Mouse (Mus musculus) midbrain, embryonic 14.5 days (tissue): ENCODE measurements around the gene Smyd3. TPM values are rescaled to one million over a fixed set of nuclear protein-coding genes. Genes with fewer than 3 reads are reported as not detected.

ENCODE experiments used
- ATAC-seq: fragments of 200-750 bp; cut with Nextera tagmentation; 2 replicates; pipeline ENCODE4 v1.8.0; 2017; ENCODE audit warnings: moderate number of reproducible peaks, moderate library complexity; ENCODE audit not compliant: low FRiP score, low TSS enrichment
- DNase-seq: peaks from one replicate; pipeline ENCODE4 v3.0.0-alpha.2; 2015
- H3K27ac ChIP-seq: fragments of 300-500 bp; sonication (generic); replicated peaks from 2 replicates; pipeline ENCODE4 v1.5.1; 2014; ENCODE audit warnings: mild to moderate bottlenecking, low read depth, low read length, moderate library complexity
- H3K27me3 ChIP-seq: fragments of 300-500 bp; sonication (generic); 2 replicates; pipeline ENCODE4 v1.6.1; 2014; ENCODE audit warnings: low read length, control low read depth, mixed read lengths; ENCODE audit not compliant: control insufficient read depth, insufficient read depth
- H3K36me3 ChIP-seq: fragments of 300-500 bp; sonication (generic); 2 replicates; pipeline ENCODE4 v1.6.1; 2014; ENCODE audit warnings: low read length, control low read depth; ENCODE audit not compliant: control insufficient read depth, insufficient read depth
- H3K4me1 ChIP-seq: fragments of 300-500 bp; sonication (generic); 2 replicates; pipeline ENCODE4 v1.6.1; 2014; ENCODE audit warnings: mild to moderate bottlenecking, antibody characterized with exemption, low read length, control low read depth; ENCODE audit not compliant: control insufficient read depth, insufficient read depth
- H3K4me2 ChIP-seq: fragments of 300-500 bp; sonication (generic); 2 replicates; pipeline ENCODE4 v1.6.1; 2014; ENCODE audit warnings: mild to moderate bottlenecking, low read length, moderate library complexity
- H3K4me3 ChIP-seq: fragments of 300-500 bp; sonication (generic); replicated peaks from 2 replicates; pipeline ENCODE4 v1.5.1; 2014; ENCODE audit warnings: low read depth, low read length
- H3K9ac ChIP-seq: fragments of 300-500 bp; sonication (generic); replicated peaks from 2 replicates; pipeline ENCODE4 v1.6.1; 2014; ENCODE audit warnings: mild to moderate bottlenecking, low read length, moderate library complexity
- H3K9me3 ChIP-seq: fragments of 300-500 bp; sonication (generic); 2 replicates; pipeline ENCODE4 v1.6.1; 2016; ENCODE audit warnings: low read length, control low read depth, mixed read lengths; ENCODE audit not compliant: control insufficient read depth
- WGBS: fragments of 180-500 bp; shearing (Covaris S2); extraction: QIAGEN DNeasy Blood & Tissue Kit; methylation state at CpG from one replicate; pipeline ENCODE4 v1.1.7; 2014; 5-methylcytosine and 5-hydroxymethylcytosine counted together
- polyA plus RNA-seq: library from polyadenylated mRNA; unstranded; fragments of >200 nt; fragmentation: Nextera tagmentation; extraction: Ambion mirVana; gene quantifications from 2 replicates; pipeline ENCODE4 v1.2.1, GENCODE M21; 2014

Gene Smyd3
- polyA plus RNA-seq, 1 experiment from 2014 or later: 21.5 TPM

GRCm38 (mm10) chr1:179326965-179327308, 190.9 kb downstream of the Smyd3 start:
- 73% methylated on average over 3 of the region's 3 CpGs for WGBS
- DNase-seq (no peak), ATAC-seq (no peak)
- Histone ChIP-seq H3K4me3 (no peak overlapping the region), H3K4me2 (no peak overlapping the region), H3K36me3 (no peaks in the 10 kb centered on the region), H3K27me3 (no peaks in the 10 kb centered on the region), H3K4me1 (peaks cover 21% of the 10 kb centered on the region), H3K27ac (peak overlapping the region; percentile 74), H3K9ac (no peak overlapping the region), H3K9me3 (no peaks in the 10 kb centered on the region)

- peak; percentile 55; the same call in 1 of the 2 replicates for ATAC-seq
- no peak overlapping the region for H3K4me2 ChIP-seq
- no peaks in the 10 kb centered on the region for H3K9me3 ChIP-seq
- 70% methylated on average over 9 of the region's 9 CpGs for WGBS
- H3K27me3 ChIP-seq: no peaks in the 10 kb centered on the region
- no peaks in the 10 kb centered on the region for H3K36me3 ChIP-seq
- H3K27ac ChIP-seq: peak overlapping the region; percentile 74
- H3K4me3 ChIP-seq: no peak overlapping the region
- no peak overlapping the region for H3K9ac ChIP-seq
- peak; percentile 84 for DNase-seq
- peaks cover 21% of the 10 kb centered on the region for H3K4me1 ChIP-seq
Observed at GRCm38 (mm10) chr1:179326262-179326964, 191.4 kb downstream of the Smyd3 start.

GRCm38 (mm10) chr1:179324271-179324670, 193.6 kb downstream of the Smyd3 start:
- H3K27me3 ChIP-seq: no peaks in the 10 kb centered on the region
- no peak for DNase-seq
- no peak for ATAC-seq
- no peak overlapping the region for H3K27ac ChIP-seq
- no peak overlapping the region for H3K9ac ChIP-seq
- H3K9me3 ChIP-seq: no peaks in the 10 kb centered on the region
- H3K4me1 ChIP-seq: peaks cover 21% of the 10 kb centered on the region
- 72% methylated on average over 6 of the region's 6 CpGs for WGBS
- H3K4me3 ChIP-seq: no peak overlapping the region
- H3K36me3 ChIP-seq: no peaks in the 10 kb centered on the region
- no peak overlapping the region for H3K4me2 ChIP-seq

- no peaks in the 10 kb centered on the region for H3K36me3 ChIP-seq
- ATAC-seq (no peak), DNase-seq (no peak)
- H3K9ac ChIP-seq: no peak overlapping the region
- H3K9me3 ChIP-seq: no peaks in the 10 kb centered on the region
- no peak overlapping the region for H3K4me3 ChIP-seq
- H3K27me3 ChIP-seq: no peaks in the 10 kb centered on the region
- 82% methylated on average over 5 of the region's 5 CpGs for WGBS
- H3K4me1 ChIP-seq: no peaks in the 10 kb centered on the region
- no peak overlapping the region for H3K4me2 ChIP-seq
- no peak overlapping the region for H3K27ac ChIP-seq
Observed at GRCm38 (mm10) chr1:179313618-179314017, 204.2 kb downstream of the Smyd3 start.

GRCm38 (mm10) chr1:179309487-179309886, 208.4 kb downstream of the Smyd3 start:
- 90% methylated on average over 5 of the region's 5 CpGs for WGBS
- Histone ChIP-seq H3K4me1 (no peaks in the 10 kb centered on the region), H3K36me3 (no peaks in the 10 kb centered on the region), H3K27me3 (no peaks in the 10 kb centered on the region), H3K4me3 (no peak overlapping the region), H3K9me3 (no peaks in the 10 kb centered on the region), H3K4me2 (no peak overlapping the region), H3K9ac (no peak overlapping the region), H3K27ac (no peak overlapping the region)
- ATAC-seq: no peak
- DNase-seq: no peak

- WGBS: 89% methylated on average over 13 of the region's 13 CpGs
- H3K9me3 ChIP-seq: no peaks in the 10 kb centered on the region
Observed at GRCm38 (mm10) chr1:179302446-179303230, 215.2 kb downstream of the Smyd3 start.

GRCm38 (mm10) chr1:179295626-179296025, 222.2 kb downstream of the Smyd3 start:
- Histone ChIP-seq H3K27ac (no peak overlapping the region), H3K4me3 (no peak overlapping the region), H3K36me3 (no peaks in the 10 kb centered on the region), H3K4me2 (no peak overlapping the region), H3K9ac (no peak overlapping the region), H3K9me3 (no peaks in the 10 kb centered on the region), H3K27me3 (no peaks in the 10 kb centered on the region), H3K4me1 (no peaks in the 10 kb centered on the region)
- 87% methylated on average over 6 of the region's 6 CpGs for WGBS
- ATAC-seq (no peak), DNase-seq (no peak)

More at GRCm38 (mm10) chr1:179302446-179303230, 215.2 kb downstream of the Smyd3 start:
- H3K27me3 ChIP-seq: no peaks in the 10 kb centered on the region
- DNase-seq: no peak
- no peak overlapping the region for H3K4me3 ChIP-seq
- no peak overlapping the region for H3K27ac ChIP-seq
- no peak overlapping the region for H3K9ac ChIP-seq
- no peak overlapping the region for H3K4me2 ChIP-seq
- no peaks in the 10 kb centered on the region for H3K36me3 ChIP-seq
- H3K4me1 ChIP-seq: no peaks in the 10 kb centered on the region
- ATAC-seq: no peak

- H3K4me2 ChIP-seq: no peak overlapping the region
- H3K27me3 ChIP-seq: no peaks in the 10 kb centered on the region
- DNase-seq: no peak
- no peak for ATAC-seq
- H3K4me1 ChIP-seq: no peaks in the 10 kb centered on the region
- no peak overlapping the region for H3K27ac ChIP-seq
- 84% methylated on average over 8 of the region's 8 CpGs for WGBS
- H3K4me3 ChIP-seq: no peak overlapping the region
- H3K9ac ChIP-seq: no peak overlapping the region
- no peaks in the 10 kb centered on the region for H3K9me3 ChIP-seq
- no peaks in the 10 kb centered on the region for H3K36me3 ChIP-seq
Observed at GRCm38 (mm10) chr1:179293772-179294353, 224.0 kb downstream of the Smyd3 start.
